Mouse (Mus musculus): ENCODE results near the gene Angptl3.

Angptl3 gene

DNA sequence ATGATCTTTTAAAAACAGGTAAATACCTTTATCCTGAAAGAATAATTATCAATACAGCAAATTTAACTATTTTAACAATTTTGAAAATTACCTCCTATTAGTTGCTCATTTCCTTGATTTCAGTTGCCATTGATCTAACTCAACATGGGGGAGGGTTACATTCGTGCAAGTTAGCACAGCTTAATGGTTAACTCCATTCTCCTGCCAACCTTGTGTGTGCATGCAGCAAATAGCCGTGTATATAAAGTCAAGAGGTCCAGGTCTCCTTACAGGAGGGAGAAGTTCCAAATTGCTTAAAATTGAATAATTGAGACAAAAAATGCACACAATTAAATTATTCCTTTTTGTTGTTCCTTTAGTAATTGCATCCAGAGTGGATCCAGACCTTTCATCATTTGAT lies at the start of gene Angptl3:
Angptl3 (plus strand) TSS at position 269 of the 400 bp plus-strand sequence.
- no peak for DNase-seq (ENCODE audit: low spot score)

DNA sequence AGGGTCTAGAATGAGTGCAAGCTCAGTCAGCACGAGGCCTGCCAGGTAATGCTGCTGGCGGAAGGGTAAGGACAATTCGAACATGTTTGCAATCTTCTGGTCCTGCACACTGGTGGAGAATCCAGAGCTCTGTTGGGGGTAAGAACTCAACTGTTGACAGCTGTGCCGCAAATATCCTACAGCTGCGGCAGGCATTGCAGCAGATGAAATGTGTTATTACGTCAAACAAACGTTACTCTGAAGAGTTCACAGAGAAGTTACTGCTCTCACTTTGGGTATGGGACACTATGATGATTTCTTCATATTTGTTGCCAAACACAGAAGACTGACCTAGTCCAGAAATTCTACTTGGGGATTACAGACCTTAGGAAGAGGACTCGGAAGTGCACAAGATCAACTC lies 46.1 kb upstream of the Angptl3 start:
- DNase-seq (ENCODE audit: low spot score), result no peak

DNA sequence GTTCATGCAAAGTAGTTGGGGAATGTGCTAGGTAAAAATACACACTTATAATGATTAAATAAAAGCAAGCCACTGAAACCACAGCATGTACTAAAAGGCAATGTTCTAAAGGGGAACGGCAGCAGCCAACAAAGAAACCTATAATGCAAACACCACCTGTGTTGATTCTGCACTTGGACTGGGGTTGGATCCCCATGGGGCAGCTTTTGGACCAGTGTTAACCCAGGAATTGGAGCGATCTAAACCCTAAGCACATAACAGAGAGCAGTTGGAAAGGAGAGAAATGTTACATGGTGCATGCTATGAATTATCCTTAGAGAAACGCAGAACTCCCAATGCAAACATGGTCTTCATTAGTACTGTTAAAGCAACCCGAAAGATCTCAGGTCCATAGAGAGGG lies 37.3 kb upstream of the Angptl3 start:
- DNase-seq (ENCODE audit: low spot score), result no peak

DNA sequence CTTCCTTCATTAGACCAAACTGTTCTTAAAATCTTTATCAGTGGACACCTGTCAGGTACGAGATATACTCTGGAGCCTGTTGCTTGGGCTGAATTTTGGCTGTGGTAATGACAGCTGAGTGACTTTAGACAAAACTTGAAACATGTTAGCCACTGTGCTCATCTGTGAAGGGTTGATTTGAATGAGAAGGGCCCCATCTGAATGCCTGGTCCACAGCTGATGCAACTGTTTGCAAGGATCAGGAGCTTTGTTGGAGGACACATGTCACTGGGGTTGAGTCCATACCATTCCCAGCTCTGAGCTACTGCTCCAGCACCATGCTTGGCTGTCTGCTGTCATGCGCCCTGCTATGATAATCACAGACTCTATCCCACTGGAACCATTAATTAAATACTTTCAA lies 25.2 kb upstream of the Angptl3 start:
- DNase-seq (ENCODE audit: low spot score), result no peak

DNA sequence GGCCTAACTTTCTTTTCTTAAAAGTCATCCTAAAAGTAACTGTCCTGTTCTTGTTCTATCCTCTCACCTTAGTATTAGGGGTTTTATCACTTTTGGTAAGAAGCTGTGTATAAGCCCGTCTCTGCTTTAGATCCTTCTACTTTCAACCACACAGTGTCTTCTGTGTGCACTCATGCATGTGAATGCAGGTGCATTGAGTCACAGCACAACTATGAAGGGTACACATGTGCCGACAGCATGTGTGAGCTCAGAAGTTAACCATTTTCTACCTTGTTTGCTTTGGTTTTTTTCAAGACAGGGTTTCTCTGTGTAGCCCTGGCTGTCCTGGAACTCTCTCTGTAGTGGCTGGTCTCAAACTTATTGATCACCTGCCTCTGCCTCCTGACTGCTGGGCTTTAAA lies 24.4 kb upstream of the Angptl3 start:
- DNase-seq (ENCODE audit: low spot score), result no peak

DNA sequence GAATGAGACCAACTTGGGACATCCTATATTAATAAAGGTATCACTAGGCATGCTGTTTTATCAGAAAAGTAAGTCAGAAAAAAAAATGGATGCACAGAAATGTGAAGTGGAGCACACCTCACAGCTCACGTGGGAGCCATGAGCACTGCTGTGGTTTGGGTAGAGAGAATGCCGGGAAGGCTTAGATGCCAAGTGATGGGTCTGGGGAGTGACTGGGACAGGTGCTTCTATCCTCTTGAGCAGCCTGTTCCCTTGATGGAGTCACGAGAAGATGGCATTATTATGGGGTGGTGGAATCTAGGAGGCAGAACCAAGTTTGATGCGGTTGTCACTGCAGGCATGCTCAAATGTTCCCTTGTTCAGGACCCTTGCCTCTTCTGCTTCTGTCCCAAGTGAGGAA lies 19.7 kb upstream of the Angptl3 start:
- no peak for DNase-seq (ENCODE audit: low spot score)

DNA sequence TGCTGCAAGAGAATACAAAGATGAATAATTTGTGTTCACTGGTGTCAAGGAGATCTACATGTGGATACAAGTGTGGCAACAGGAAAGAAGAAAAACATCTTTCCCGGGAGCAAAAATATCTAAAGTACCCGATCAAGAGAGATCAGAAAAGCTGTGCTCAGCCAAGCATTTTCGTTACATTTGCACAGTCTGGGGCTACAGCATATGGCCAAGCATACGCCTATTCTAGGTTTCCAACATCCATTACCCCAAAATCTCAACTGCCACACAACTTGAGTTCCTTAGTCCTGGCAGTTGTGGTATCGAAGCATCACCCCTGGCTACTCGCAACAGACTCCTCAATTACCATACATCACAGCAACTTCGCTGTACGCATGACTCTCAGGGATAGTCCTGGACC lies 8.5 kb upstream of the Angptl3 start:
- DNase-seq (ENCODE audit: low spot score), result no peak

DNA sequence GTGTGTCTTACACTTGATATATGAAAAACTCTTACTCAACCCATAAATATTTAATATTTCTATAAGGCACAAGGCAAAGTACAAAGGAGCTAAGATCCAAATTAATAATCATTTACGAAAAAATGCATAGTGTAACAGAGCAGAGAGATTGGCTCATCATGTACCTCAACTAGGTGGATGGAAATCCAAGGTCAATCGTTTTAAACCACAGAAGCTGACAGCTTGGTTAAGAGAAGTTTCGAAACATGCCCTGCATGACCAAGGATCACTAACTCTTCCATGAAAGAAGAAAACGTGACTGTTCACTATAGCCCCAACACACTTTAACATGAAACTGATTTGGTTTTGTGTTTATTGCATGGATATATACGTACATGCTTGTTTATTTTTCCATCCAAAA lies 2.4 kb upstream of the Angptl3 start:
- DNase-seq (ENCODE audit: low spot score), result no peak

DNA sequence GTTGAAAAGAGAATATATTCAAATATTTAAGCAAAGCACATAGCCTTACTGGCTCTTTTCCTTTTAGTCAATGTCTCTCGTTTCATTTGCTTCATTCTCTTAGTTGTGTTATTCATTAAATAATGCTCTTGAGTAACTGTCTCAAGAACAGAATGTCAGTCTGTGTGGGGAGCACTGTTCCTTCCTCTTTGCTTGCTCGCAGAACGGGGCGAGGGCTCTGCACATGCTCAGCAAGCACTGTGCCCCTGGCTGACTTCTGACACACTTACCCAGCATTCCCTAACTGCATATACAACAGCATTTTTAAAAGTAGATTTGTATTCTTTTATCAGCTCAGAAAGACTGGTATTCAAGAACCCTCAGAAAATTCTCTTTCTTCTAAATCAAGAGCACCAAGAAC lies 2.2 kb downstream of the Angptl3 start:
- no peak for DNase-seq (ENCODE audit: low spot score)

DNA sequence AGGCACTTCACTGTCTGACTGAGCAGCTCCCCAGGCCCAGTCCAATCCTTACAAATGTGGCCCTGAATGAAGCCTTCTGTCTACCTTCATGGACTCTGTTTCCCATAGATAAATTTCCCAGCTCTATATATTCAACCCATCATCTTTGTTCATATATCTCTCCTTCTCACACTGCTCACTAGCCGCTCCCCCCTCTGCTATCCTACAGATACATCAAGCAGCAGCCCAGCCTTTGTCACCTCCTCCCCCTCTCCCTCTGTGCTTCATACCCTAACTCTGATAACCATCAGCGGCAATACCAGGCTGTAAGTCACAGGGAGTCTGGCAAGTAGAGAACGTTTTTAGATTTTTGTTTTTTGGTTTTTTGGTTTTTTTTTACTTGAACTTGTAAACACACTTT lies 14.1 kb downstream of the Angptl3 start:
- no peak for DNase-seq (ENCODE audit: low spot score)

DNA sequence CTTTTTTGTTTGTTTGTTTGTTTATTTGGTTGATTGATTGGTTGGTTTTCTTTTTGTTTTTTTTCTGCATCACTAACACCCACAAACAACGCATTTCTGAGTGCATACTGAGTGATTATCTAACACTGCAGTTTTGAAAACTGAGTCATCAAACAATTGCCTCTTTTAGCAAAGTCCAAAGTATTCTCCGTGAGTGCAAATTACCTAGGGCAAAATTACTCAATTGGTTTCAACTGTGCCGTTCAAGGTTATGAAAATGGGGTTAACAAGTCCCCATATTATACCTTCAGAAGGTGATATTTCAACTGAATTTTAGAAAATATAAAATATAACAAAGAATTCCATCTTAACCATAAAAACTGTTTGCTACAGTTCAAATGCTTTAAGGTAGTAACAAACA lies 15.7 kb downstream of the Angptl3 start:
- DNase-seq (ENCODE audit: low spot score), result no peak

DNA sequence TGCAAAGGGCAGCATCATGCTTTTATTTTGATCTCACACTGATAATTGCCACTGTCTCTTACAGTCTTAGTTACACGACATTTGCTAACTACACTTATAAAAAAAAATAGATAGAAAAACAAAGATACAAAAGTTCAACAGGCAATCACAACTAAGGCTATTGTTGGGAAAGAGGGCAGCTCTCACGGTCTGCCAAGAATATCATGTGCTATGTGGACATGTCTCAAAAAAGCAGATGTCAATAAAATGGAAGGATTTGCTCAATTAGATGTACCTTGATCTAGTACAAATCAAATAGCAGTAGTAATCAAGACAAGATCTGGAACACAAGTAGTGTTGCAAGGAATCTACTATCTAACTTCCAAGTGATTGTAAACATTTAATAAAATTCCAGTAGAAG lies 17.8 kb downstream of the Angptl3 start:
- no peak for DNase-seq (ENCODE audit: low spot score)

DNA sequence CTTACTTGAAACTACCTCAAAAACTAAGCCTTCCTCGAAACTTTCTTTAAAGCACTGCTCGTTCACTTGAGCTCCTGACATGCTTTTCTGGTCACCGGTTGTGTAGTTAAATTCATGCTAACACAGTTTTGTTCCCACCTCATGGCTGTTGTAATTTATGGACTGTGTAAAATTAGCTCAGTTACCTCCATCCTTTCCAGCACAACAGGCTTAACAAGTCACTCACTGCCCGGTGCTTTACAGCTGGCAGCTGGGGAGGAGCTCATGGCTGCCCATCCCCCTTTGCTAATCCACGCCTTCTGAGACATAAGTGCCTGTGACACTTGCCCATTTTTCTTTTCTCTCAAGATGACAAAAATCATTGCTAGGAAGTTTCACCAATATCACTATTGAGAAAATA lies 33.8 kb downstream of the Angptl3 start:
- DNase-seq (ENCODE audit: low spot score), result no peak

DNA sequence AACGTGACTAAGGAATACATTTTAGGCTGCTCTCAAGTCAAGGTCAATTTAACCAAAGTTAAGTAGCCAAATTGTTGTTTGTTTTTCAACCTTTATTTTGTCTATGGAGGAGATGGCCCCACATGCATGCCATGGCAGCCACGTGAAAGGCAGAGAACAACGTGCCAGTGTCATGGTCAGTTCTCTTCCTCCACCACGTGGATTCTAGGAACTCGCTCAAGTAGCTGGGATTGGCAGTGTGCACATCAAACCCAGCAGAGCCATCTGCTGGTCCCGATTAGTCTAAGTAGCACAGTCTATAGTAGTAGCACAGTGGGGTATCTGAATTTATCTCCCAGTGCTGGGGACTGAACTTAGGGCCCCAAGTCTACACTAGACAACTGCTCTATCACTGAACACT lies 38.1 kb downstream of the Angptl3 start:
- no peak for DNase-seq (ENCODE audit: low spot score)

DNA sequence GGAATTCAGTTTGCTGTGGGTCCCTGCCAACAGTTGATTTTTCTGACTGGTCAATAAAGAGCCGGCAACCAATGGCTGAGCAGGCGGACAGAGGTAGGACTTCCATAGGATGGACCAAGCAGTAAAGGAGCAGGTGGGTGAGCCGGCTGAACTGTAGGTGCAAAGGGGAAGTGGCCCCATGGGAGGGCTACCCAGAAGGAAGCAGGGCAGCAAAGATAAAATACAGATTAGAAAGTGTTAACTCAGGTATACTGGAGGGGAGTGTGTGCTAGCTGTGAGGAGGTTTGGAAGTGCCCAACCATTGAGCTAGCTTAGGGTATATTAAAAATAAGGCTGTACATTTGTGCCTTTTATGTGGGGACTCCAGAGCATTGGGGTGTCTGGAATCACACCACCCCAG lies 47.3 kb downstream of the Angptl3 start:
- DNase-seq (ENCODE audit: low spot score), result no peak

DNA sequence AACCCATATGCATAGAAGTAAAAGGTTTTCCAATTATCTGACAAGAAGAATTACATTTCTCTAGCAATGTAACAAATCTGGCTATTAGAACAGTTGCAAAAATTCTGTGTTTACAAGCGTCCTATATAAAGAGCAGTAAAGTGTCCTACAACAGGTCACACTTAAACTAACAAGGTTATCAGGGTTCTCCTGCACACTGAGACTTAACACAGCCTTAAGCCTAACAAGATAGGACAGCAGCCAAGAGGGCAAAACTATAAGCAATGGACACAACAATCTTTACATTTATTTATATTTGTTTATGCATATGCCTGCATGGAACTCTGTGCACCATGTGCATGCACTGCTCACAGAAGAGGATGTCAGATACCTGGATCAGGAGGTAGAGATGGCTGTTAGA lies 50.4 kb downstream of the Angptl3 start:
- no peak for DNase-seq (ENCODE audit: low spot score)

DNA sequence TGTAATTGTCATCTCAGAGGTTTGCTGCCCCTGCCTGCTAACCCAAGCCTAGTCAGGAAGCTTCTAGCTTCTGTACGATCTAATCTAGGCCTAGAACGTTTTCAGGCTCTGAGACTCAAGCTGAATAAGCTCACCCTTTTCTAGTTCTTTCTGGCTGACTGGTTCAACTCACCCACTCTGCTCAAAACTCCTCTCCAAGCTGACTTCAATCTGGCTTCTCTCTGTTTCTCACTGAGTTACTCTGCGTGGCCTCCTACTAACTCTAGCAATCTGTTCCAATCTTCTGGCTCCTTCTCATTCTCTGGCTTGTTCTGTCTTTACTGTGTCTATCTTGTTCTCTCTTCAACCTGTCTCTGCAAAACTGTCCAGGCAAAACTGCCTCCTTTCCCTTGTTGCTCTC lies 53.1 kb downstream of the Angptl3 start:
- DNase-seq (ENCODE audit: low spot score), result no peak

DNA sequence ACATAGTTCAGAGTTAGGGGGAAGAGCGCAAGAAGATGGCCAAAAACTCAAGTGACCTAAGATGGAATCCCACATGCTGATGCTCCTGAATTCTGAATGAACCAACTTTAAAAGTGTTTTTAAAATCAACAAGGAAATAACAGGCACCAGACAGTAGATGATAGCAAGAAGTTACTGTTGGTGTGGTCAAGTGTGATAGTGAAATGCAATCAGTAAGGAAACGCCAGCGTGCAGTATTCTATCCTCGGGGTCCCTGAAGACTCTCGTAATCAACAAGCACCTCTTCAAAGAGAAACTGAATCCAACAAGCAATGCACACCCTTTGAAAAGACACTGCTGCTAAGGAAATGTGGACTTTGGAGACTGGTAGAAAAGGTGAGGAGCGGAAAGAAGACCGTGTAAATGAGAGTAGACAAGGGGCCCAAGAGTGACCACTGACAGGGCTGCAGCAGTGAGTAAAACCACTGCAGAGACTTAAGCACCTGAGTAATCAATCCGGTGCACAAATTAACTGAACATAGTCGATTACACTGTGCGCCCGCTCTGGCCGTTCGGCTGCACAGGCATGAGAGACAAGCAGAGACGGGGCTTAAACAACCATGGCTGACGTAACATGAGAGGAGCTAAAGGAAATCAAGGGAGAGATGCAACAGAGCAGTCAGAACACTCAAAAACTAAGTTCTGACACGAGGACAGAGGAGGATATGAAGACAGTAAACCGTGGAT lies 57.2 kb downstream of the Angptl3 start:
- DNase-seq (ENCODE audit: low spot score), result no peak

DNA sequence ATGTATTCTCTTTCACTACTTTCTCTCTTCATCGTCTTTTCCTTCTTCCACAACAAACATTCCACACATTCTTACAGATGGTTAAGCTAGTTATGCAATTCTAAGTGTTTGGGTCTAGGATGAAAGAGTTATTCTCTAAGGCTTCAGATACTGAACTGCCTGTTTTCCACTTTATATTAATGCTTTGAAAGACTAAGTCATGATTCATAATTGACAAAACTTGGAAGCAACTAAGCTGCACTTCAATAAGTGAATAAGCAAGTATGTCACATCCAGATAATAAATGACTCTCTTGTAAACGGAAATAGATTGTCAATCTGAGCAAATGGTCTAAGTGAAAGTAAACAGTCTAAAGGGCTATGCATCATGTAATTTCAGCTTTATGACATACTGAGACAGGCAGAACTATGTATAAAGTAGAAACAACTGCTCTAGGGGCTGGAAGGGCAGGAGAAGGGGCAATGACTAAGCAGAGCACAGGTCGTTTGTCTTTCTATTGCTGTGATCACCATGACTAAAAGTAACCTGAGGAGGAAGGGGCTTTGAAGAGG lies 60.5 kb downstream of the Angptl3 start:
- no peak for DNase-seq (ENCODE audit: low spot score)

DNA sequence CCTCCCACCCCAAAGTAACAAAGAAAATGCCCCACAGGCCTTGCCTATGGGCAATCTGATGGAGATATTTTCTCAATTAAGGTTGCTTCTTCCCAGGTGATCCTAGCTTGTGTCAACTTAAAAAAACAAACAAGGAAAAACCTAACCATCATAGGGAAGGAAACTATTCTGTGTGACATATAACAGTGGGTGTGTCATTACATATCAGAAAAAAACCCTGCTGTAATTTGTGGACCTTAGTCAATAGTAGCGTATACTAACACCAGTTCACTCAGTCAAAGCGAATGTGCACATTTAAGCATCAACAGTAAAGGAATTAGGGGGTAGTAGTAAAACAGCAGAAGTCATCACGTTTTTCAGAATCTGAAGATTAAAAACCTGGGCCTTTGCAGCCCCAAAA lies 61.0 kb downstream of the Angptl3 start:
- no peak for DNase-seq (ENCODE audit: low spot score)
